Mouse (Mus musculus) thymus, adult 2 months (tissue): ENCODE results near the gene Ugt8a.

Experiments
- CTCF ChIP-seq: fragments of 200-500 bp; IDR thresholded peaks from 2 replicates; pipeline ENCODE4 v1.5.1; 2012; ENCODE audit warnings: mild to moderate bottlenecking, control low read depth, low read length, moderate library complexity, borderline replicate concordance; ENCODE audit not compliant: control insufficient read depth, poor library complexity, insufficient read depth; ENCODE audit errors: extremely low read depth
- POLR2A ChIP-seq: fragments of 200-500 bp; IDR thresholded peaks from 2 replicates; pipeline ENCODE4 v1.6.1; 2012; ENCODE audit warnings: mild to moderate bottlenecking, low read length, control low read depth, moderate library complexity; ENCODE audit not compliant: control insufficient read depth, poor library complexity, insufficient read depth; ENCODE audit errors: extremely low read depth

DNA sequence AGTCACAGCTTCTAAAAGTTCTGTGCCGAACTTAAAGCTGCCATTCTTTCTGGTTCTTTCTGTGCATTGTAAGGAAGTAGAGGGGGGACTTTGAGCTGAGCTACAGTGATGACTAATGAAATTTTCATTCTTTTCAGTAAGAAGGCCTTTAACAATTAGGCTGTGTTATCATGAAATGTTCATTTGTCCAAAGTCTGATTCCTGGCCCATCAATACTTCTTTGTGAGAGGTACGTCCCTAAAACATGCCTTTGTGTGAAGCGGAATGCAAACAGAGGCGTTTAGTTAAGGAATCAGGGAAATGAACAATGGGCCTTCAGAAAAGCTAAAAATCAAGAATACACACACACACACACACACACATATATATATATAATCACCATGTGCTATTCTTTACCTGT lies 31.0 kb upstream of the Ugt8a start:
- TF ChIP-seq POLR2A (no peak), CTCF (no peak)
